Mouse (Mus musculus) heart, postnatal 4 days (tissue): ENCODE data around the gene Rhog. TPM values are rescaled to one million over a fixed set of nuclear protein-coding genes. Genes with fewer than 3 reads are reported as not detected.

Experiments used
- DNase-seq: peaks from one replicate; pipeline ENCODE4 v3.0.0; 2021
- total RNA-seq, 2 experiments: library from RNA; stranded (reverse); gene quantifications; 2 replicates each; pipeline ENCODE4 v1.2.3; 2021

Rhog gene
- total RNA-seq, 2 experiments from 2014 or later, result 37.0 to 39.2 TPM

- DNase-seq, result no peak
Measured at GRCm38 (mm10) chr7:102221899-102222298, 34.0 kb downstream of the Rhog start.

- no peak for DNase-seq
Measured at GRCm38 (mm10) chr7:102211071-102211470, 44.8 kb downstream of the Rhog start.

- peak; percentile 99 for DNase-seq
Measured at GRCm38 (mm10) chr7:102209756-102210721, 45.8 kb downstream of the Rhog start, which contains the start of the genes Nup98 and Pgap2. Gene Nup98 (minus strand): TSS chr7:102210176. Gene Pgap2 (plus strand): TSS chr7:102210208.

- no peak for DNase-seq
Measured at GRCm38 (mm10) chr7:102208806-102209363, 47.0 kb downstream of the Rhog start.

GRCm38 (mm10) chr7:102205646-102206045 is 50.2 kb downstream of the Rhog start:
- DNase-seq, result no peak

- no peak for DNase-seq
Measured at GRCm38 (mm10) chr7:102204296-102204857, 51.5 kb downstream of the Rhog start.

- DNase-seq, result no peak
Measured at GRCm38 (mm10) chr7:102200996-102201785, 54.7 kb downstream of the Rhog start.

- DNase-seq, result no peak
Measured at GRCm38 (mm10) chr7:102200576-102200975, 55.3 kb downstream of the Rhog start.

- DNase-seq, result no peak
Measured at GRCm38 (mm10) chr7:102192356-102192755, 63.5 kb downstream of the Rhog start.

Other genes starting within 250 kb of the Rhog start
- gene Il18bp, start 237.4 kb downstream of the Rhog start, total RNA-seq, result 1 to 10 TPM; 3.6 to 4.1 TPM
- 10 to 100 TPM; 23.8 to 25.6 TPM for gene Rnf121, start 190.6 kb downstream of the Rhog start, total RNA-seq
- 10 to 100 TPM; 13.2 to 13.3 TPM for gene Xndc1, start 190.5 kb downstream of the Rhog start, total RNA-seq
- 1 to 10 TPM in 1 of 2 experiments, under 1 TPM in 1; 0.90 to 1.1 TPM for gene Xntrpc, start 190.3 kb downstream of the Rhog start, total RNA-seq
- under 1 TPM; 0.36 to 0.50 TPM for gene Trpc2, start 172.9 kb downstream of the Rhog start, total RNA-seq
- 1 to 10 TPM; 8.0 to 8.1 TPM for gene Art1, start 154.3 kb downstream of the Rhog start, total RNA-seq
- gene Art5, start 146.6 kb downstream of the Rhog start, total RNA-seq, result 1 to 10 TPM in 1 of 2 experiments, under 1 TPM in 1; 0.45 to 1.1 TPM
- under 1 TPM in 1 of 2 experiments, not detected in 1; 0.10 TPM for gene Chrna10, start 139.2 kb downstream of the Rhog start, total RNA-seq
- gene Nup98, start 45.9 kb downstream of the Rhog start, total RNA-seq, result 10 to 100 TPM; 50.3 to 50.7 TPM
- 10 to 100 TPM; 43.2 to 47.4 TPM for gene Pgap2, start 45.8 kb downstream of the Rhog start, total RNA-seq
- 10 to 100 TPM; 23.9 to 24.0 TPM for gene Stim1, start 11.8 kb upstream of the Rhog start, total RNA-seq
- gene Rrm1, start 185.6 kb upstream of the Rhog start, total RNA-seq, result 100 to 1,000 TPM; 101 to 103 TPM
- not detected for gene Olfr543, start 225.6 kb upstream of the Rhog start, total RNA-seq
- not detected for gene Olfr544, start 232.3 kb upstream of the Rhog start, total RNA-seq
- not detected for gene Olfr545, start 243.5 kb upstream of the Rhog start, total RNA-seq